Mouse (Mus musculus) adrenal gland, adult 2 months (tissue): ENCODE measurements at regions not wholly inside any gene's neighbourhood (a gene's known extent, or its start where the extent isn't known, plus 50 kb on each side); places are given as distances from the start of the nearest gene placed in this dataset.

ENCODE experiments used
- DNase-seq: peaks from one replicate; pipeline ENCODE4 v3.0.0; 2021

GRCm38 (mm10) chr2:67332211-67332610 is 81.3 kb upstream of the Gm21830 start:
- DNase-seq = peak; percentile 14

GRCm38 (mm10) chr2:67344711-67345110 is 68.8 kb upstream of the Gm21830 start:
- DNase-seq = no peak
